In genomic region chr1:128786941-128787569, GRCm38 (mm10) we compare ENCODE assay signal across 8 mouse cellular contexts.
DNase-seq lines count a peak whose midpoint lies in the region.

No protein-coding gene starts in this region.

- peak; percentile 45 for DNase-seq in retina, postnatal 1 day
- no peak for DNase-seq in retina, embryonic 14.5 days (ENCODE audit: low spot score)
- DNase-seq in layer of hippocampus, adult 18-20 months (ENCODE audit: low spot score in 2 of 2), result peak; percentile 74 to 92
- DNase-seq in monocyte, adult 2 months (ENCODE audit: low read depth in 1 of 2, low spot score in 2 of 2), result peak; percentile 5 to 22
- DNase-seq in thymus, postnatal 25 days, result peak; percentile 58
- no peak for DNase-seq in cerebellum, adult 11-12 months
- no peak for DNase-seq in adrenal gland, adult 18-20 months (ENCODE audit: low spot score in 2 of 2)
- no peak for DNase-seq in testis, postnatal 10 days (ENCODE audit: low spot score)

Comparison
In these comparisons a context has a peak if more than half of its experiments do, and no peak if none do; other contexts are left out.
1. DNase-seq: peak in retina, postnatal 1 day (single experiment), layer of hippocampus, adult 18-20 months (2 of 2), monocyte, adult 2 months (2 of 2) and thymus, postnatal 25 days (single experiment); none in retina, embryonic 14.5 days (single experiment), cerebellum, adult 11-12 months (single experiment), adrenal gland, adult 18-20 months (0 of 2) and testis, postnatal 10 days (single experiment).